Mouse (Mus musculus) liver, postnatal 0 days (tissue): Measurements from ENCODE around the gene Serpinb9. TPM values are rescaled to one million over a fixed set of nuclear protein-coding genes. Genes with fewer than 3 reads are reported as not detected.

Experiments
- ATAC-seq: fragments of 200-750 bp; cut with Nextera tagmentation; 2 replicates; pipeline ENCODE4 v1.8.0; 2017; ENCODE audit warnings: mild to moderate bottlenecking, moderate library complexity
- DNase-seq: peaks from one replicate; pipeline ENCODE4 v3.0.0-alpha.2; 2016
- H3K27ac ChIP-seq: fragments of 300-500 bp; sonication (generic); 2 replicates; pipeline ENCODE4 v1.5.1; 2014; ENCODE audit warnings: antibody characterized with exemption, moderate library complexity, mild to moderate bottlenecking, low read depth
- H3K27me3 ChIP-seq: fragments of 300-500 bp; sonication (generic); 2 replicates; pipeline ENCODE4 v1.6.1; 2014; ENCODE audit warnings: low read length, control low read depth, mixed read lengths; ENCODE audit not compliant: insufficient read depth
- H3K36me3 ChIP-seq: fragments of 300-500 bp; sonication (generic); replicated peaks from 2 replicates; pipeline ENCODE4 v1.6.1; 2014; ENCODE audit warnings: mild to moderate bottlenecking, control low read depth, low read length, moderate library complexity, mixed read lengths; ENCODE audit not compliant: insufficient read depth
- H3K4me1 ChIP-seq: fragments of 300-500 bp; sonication (generic); 2 replicates; pipeline ENCODE4 v1.6.1; 2014; ENCODE audit warnings: antibody characterized with exemption, mild to moderate bottlenecking, control low read depth; ENCODE audit not compliant: insufficient read depth
- H3K4me2 ChIP-seq: fragments of 300-500 bp; sonication (generic); 2 replicates; pipeline ENCODE4 v1.6.1; 2014; ENCODE audit warnings: low read depth, mild to moderate bottlenecking, low read length, moderate library complexity, mixed read lengths
- H3K4me3 ChIP-seq: fragments of 300-500 bp; sonication (generic); 2 replicates; pipeline ENCODE4 v1.5.1; 2014; ENCODE audit warnings: low read depth, low read length
- H3K9ac ChIP-seq: fragments of 300-500 bp; sonication (generic); replicated peaks from 2 replicates; pipeline ENCODE4 v1.6.1; 2014; ENCODE audit warnings: mild to moderate bottlenecking, moderate library complexity
- H3K9me3 ChIP-seq: fragments of 300-500 bp; sonication (generic); 2 replicates; pipeline ENCODE4 v1.6.1; 2016; ENCODE audit warnings: mild to moderate bottlenecking, control low read depth, low read length, mixed read lengths
- CTCF ChIP-seq: sonication (generic); IDR thresholded peaks from 2 replicates; pipeline ENCODE4 v1.5.1; 2016; ENCODE audit warnings: antibody characterized with exemption, low read depth
- EP300 ChIP-seq: IDR thresholded peaks from 2 replicates; pipeline ENCODE4 v1.6.1; 2016; ENCODE audit warnings: antibody characterized with exemption, low read depth, mild to moderate bottlenecking
- WGBS: fragments of 180-500 bp; shearing (Covaris S2); extraction: QIAGEN DNeasy Blood & Tissue Kit; methylation state at CpG from one replicate; pipeline ENCODE4 v1.1.7; 2014; ENCODE audit not compliant: insufficient replicate concordance; 5-methylcytosine and 5-hydroxymethylcytosine counted together
- polyA plus RNA-seq: library from polyadenylated mRNA; unstranded; fragments of >200 nt; fragmentation: Nextera tagmentation; extraction: Ambion mirVana; gene quantifications from 2 replicates; pipeline ENCODE4 v1.2.1, GENCODE M21; 2015

Serpinb9 gene
- polyA plus RNA-seq, 1 experiment from 2014 or later: 2.2 TPM

DNA sequence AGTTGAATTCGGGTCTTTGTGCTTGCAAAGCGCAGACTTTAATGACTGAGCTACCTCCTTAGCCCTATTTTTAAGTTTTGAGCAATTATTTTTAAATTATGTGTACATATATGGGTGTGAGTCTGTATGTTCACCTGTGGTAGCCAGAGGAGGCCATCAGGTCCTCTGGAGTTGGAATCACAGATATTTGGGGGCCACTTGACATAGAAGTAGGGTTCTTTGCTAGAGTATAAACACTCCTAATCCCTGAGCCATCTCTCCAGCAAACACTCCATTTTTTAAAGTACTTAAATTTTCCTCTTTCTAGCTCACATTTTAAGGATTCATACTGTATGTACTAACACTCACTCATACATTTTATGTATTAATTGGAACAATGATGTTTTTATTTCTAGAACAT is 28.8 kb upstream of the Serpinb9 start:
- TF ChIP-seq EP300 (no peak), CTCF (no peak)

GRCm38 (mm10) chr13:32974889-32975460 is 28.1 kb upstream of the Serpinb9 start:
- no peak for ATAC-seq
- Histone ChIP-seq H3K36me3 (no peaks in the 10 kb centered on the region; the same call in 1 of the 2 replicates), H3K9ac (no peak overlapping the region), H3K4me3 (no peak overlapping the region), H3K9me3 (no peaks in the 10 kb centered on the region), H3K27ac (no peak overlapping the region), H3K4me2 (no peak overlapping the region), H3K4me1 (peaks cover 11% of the 10 kb centered on the region), H3K27me3 (no peaks in the 10 kb centered on the region)
- DNase-seq: no peak
- 60% methylated on average over 3 of the region's 3 CpGs for WGBS
- no peak for TF ChIP-seq EP300
- no peak for TF ChIP-seq CTCF

More for the DNA sequence above, 28.8 kb upstream of the Serpinb9 start:
- DNase-seq (no peak), ATAC-seq (no peak)
- no peak overlapping the region for H3K27ac ChIP-seq
- no peak overlapping the region for H3K4me2 ChIP-seq
- 93% methylated on average over 2 of the region's 2 CpGs for WGBS
- no peak overlapping the region for H3K4me3 ChIP-seq
- no peaks in the 10 kb centered on the region for H3K27me3 ChIP-seq
- no peaks in the 10 kb centered on the region for H3K9me3 ChIP-seq
- no peak overlapping the region for H3K9ac ChIP-seq
- H3K4me1 ChIP-seq: peaks cover 18% of the 10 kb centered on the region
- H3K36me3 ChIP-seq: no peaks in the 10 kb centered on the region; the same call in 1 of the 2 replicates

DNA sequence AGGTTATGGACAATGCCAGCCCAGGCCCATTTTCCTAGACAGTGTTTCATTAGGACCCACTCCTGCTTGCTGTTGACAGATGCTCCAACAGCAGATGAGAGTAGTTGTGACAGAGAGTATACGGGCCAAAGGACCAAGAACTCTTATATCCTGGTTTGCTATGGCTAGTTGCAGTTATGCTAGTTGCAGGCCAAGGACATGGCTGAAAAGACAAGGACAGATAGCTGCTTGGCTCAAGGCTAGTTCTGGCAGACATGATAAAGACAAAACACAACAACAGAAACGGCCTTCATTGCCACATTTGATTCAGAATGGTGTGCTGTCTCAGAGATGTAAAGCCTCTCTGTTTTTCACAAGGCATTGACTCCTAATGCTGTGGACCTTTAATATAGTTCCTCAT is 27.3 kb upstream of the Serpinb9 start:
- 59% methylated on average over 2 of the region's 2 CpGs for WGBS
- no peak for DNase-seq
- no peak overlapping the region for H3K4me2 ChIP-seq
- no peak overlapping the region for H3K27ac ChIP-seq
- peaks cover 4% of the 10 kb centered on the region for H3K4me1 ChIP-seq
- no peaks in the 10 kb centered on the region for H3K27me3 ChIP-seq
- H3K9me3 ChIP-seq: no peaks in the 10 kb centered on the region
- TF ChIP-seq CTCF: no peak
- TF ChIP-seq EP300: no peak
- no peak overlapping the region for H3K4me3 ChIP-seq
- no peak for ATAC-seq
- H3K9ac ChIP-seq: no peak overlapping the region
- H3K36me3 ChIP-seq: no peaks in the 10 kb centered on the region; the same call in 1 of the 2 replicates

GRCm38 (mm10) chr13:32982556-32983042 is 20.5 kb upstream of the Serpinb9 start:
- no peak overlapping the region for H3K27ac ChIP-seq
- TF ChIP-seq CTCF: no peak
- no peak for TF ChIP-seq EP300
- ATAC-seq (no peak), DNase-seq (no peak)
- H3K9ac ChIP-seq: no peak overlapping the region
- H3K27me3 ChIP-seq: no peaks in the 10 kb centered on the region
- no peaks in the 10 kb centered on the region for H3K36me3 ChIP-seq
- 72% methylated on average over 4 of the region's 4 CpGs for WGBS
- no peaks in the 10 kb centered on the region for H3K9me3 ChIP-seq
- no peak overlapping the region for H3K4me2 ChIP-seq
- no peak overlapping the region for H3K4me3 ChIP-seq
- H3K4me1 ChIP-seq: 0 out of 2 replicates have a peak, but pooled peaks cover 3% of the 10 kb centered on the region

DNA sequence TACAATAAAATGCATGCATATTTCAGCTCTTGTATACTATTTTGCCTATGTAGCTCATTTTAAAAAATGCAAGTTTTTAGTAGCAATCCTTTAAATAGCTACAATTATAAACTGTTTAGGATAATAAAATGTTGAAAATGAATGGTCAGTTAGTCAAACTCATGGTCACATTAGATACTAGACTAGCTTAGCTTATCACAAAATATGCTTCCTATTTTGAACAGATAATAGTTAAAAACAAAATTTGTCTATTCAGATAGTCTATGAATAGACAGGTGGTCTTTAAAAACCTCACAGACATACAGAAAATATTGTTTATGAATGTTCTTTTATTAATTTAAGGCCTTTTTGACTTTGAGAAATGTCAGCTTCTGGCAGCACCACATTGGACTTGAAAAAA is 16.8 kb upstream of the Serpinb9 start:
- no peak overlapping the region for H3K4me2 ChIP-seq
- H3K27me3 ChIP-seq: no peaks in the 10 kb centered on the region
- TF ChIP-seq EP300 (peak; percentile 83), CTCF (no peak)
- 0 out of 2 replicates have a peak, but pooled peaks cover 3% of the 10 kb centered on the region for H3K4me1 ChIP-seq
- no peak for DNase-seq
- no peak overlapping the region for H3K9ac ChIP-seq
- no peak overlapping the region for H3K27ac ChIP-seq
- no peak for ATAC-seq
- no peaks in the 10 kb centered on the region for H3K9me3 ChIP-seq
- H3K36me3 ChIP-seq: no peaks in the 10 kb centered on the region
- no peak overlapping the region for H3K4me3 ChIP-seq

GRCm38 (mm10) chr13:32993152-32993893 is 9.7 kb upstream of the Serpinb9 start:
- no peaks in the 10 kb centered on the region for H3K9me3 ChIP-seq
- 30% methylated on average over 10 of the region's 10 CpGs for WGBS
- peak overlapping the region; percentile 94 for H3K27ac ChIP-seq
- peak overlapping the region; percentile 62 for H3K4me2 ChIP-seq
- no peaks in the 10 kb centered on the region for H3K36me3 ChIP-seq
- H3K27me3 ChIP-seq: no peaks in the 10 kb centered on the region
- peak overlapping the region; percentile 53; the same call in 1 of the 2 replicates for H3K9ac ChIP-seq
- peak; percentile 68 for DNase-seq
- H3K4me1 ChIP-seq: peaks cover 18% of the 10 kb centered on the region
- peak; percentile 96 for ATAC-seq
- peak overlapping the region; percentile 22; the same call in 1 of the 2 replicates for H3K4me3 ChIP-seq
- peak; percentile 84 for TF ChIP-seq EP300
- no peak for TF ChIP-seq CTCF
